Mouse (Mus musculus): ENCODE data around the gene Ccr1.
"Not testable (repeated sequence)": the region's sequence is repeated elsewhere in the genome, so short reads cannot be mapped to it uniquely, and the experiment has no call there.

The Ccr1 gene

DNA sequence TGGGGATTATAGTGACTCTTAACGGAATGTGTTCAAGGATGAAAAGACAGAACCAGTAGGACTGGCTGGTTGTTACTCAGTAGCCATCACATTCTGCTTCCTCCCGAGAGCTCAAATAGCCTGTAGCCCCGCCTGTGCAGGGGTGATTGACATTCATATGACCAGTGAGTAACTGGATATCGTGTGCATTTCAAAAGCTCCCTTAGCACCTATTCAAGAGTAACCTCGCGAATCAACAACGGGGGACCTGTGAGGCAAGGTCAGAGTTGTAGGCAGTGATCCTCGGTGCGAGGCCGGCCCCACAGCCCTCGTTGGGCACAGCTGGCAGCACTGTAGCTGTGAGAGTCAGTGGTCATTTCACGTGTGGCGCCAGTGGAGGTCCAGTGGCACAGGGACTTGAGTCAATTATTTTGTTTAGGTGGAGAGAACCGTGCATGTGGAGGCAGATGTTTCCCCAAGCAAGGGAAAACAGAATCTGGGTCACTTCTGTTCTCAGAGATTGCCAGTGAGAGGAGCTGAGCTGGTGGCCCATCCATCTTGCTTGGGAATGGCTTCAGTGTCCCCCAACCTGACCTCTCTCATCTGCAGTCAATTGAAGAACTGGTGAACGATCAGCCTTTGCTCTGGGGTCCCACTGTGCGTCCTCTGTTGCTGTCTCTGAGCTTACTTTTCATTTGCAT is 41.1 kb downstream of the Ccr1 start:
- in situ Hi-C loops (cut with MseI, MboI) = no loop called here

DNA sequence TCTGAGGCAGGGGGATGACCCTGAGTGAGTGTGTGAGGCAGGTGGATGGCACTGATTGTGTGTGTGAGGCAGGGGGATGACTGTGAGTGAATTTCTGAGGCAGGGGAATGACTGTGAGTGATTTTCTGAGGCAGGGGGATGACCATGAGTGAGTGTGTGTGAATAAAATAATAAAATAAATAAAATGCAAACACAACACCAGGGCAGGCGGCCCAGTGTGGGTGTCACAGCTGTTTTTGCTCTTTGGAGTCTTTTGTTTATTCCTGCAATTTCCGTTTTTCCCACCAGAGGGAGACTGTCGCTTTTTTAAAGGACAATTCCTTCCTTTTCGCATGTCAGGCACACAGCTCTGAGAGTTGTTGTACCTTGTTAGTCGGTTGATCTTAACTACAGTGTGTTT is 42.5 kb downstream of the Ccr1 start:
- in situ Hi-C loops (cut with MseI, MboI) = not testable (repeated sequence)

GRCm38 (mm10) chr9:123925101-123925946 is 43.2 kb downstream of the Ccr1 start:
- in situ Hi-C loops (cut with MseI, MboI) = no loop called here

- in situ Hi-C loops (cut with MseI, MboI) = no loop called here
Observed at GRCm38 (mm10) chr9:123924589-123925066, 43.9 kb downstream of the Ccr1 start.

DNA sequence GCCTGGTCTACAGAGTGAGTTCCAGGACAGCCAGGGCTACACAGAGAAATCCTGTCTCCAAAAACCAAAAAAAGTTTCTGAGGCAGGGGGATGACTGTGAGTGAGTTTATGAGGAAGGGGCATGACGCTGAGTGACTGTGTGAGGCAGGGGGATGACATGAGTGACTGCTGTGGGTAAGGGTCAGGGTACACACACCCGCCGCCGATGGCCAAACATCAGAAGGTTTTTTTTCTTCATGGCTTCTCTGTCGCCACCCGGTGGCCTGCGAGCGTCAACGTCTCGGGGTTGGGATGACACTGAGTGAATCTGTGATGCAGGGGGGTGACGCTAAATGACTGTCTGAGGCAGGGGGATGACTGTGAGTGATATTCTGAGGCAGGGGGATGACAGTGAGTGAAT is 44.5 kb downstream of the Ccr1 start:
- in situ Hi-C loops (cut with MseI, MboI) = not testable (repeated sequence)

GRCm38 (mm10) chr9:123923146-123923991 is 45.1 kb downstream of the Ccr1 start:
- in situ Hi-C loops (cut with MseI, MboI) = no loop called here
